Mouse (Mus musculus) MEL (cell line): ENCODE data around the gene Prr5. TPM values are rescaled to one million over a fixed set of nuclear protein-coding genes. Genes with fewer than 3 reads are reported as not detected.

Experiments used
- DNase-seq: peaks from one replicate; pipeline ENCODE4 v3.0.0; 2011; ENCODE audit warnings: low read depth, low spot score
- H3K27ac ChIP-seq: 2 replicates; pipeline ENCODE4 v1.5.1; 2012; ENCODE audit warnings: low read depth, mild to moderate bottlenecking, control low read depth, low read length, moderate library complexity; ENCODE audit not compliant: control insufficient read depth
- H3K27me3 ChIP-seq, 2 experiments: fragments of 150-350 bp in 1 of 2; sonication (generic) in 1 of 2; 2 replicates each; pipeline ENCODE4 v1.6.1; 2012; ENCODE audit warnings: low read length in 2 of 2, mild to moderate bottlenecking in 2 of 2, improper control_type of control experiment in 1 of 2, moderate library complexity in 1 of 2; ENCODE audit not compliant: insufficient read depth in 2 of 2, control insufficient read depth in 1 of 2
- H3K36me3 ChIP-seq, 2 experiments: 2 replicates each; pipeline ENCODE4 v1.6.1; 2012 to 2014; ENCODE audit warnings: low read length in 2 of 2, improper control_type of control experiment in 1 of 2, inconsistent platforms in 1 of 2, mild to moderate bottlenecking in 1 of 2; ENCODE audit not compliant: insufficient read depth in 2 of 2, control insufficient read depth in 1 of 2
- H3K4me1 ChIP-seq, 2 experiments: fragments of 150-350 bp in 1 of 2; sonication (generic) in 1 of 2; 2 replicates each; pipeline ENCODE4 v1.6.1; 2012; ENCODE audit warnings: low read length in 2 of 2, improper control_type of control experiment in 1 of 2, mild to moderate bottlenecking in 1 of 2; ENCODE audit not compliant: insufficient read depth in 2 of 2, control insufficient read depth in 1 of 2
- H3K4me3 ChIP-seq, 2 experiments: fragments of 150-350 bp in 1 of 2; sonication (generic) in 1 of 2; 2 replicates each; pipeline ENCODE4 v1.5.1; 2012; ENCODE audit warnings: low read depth in 2 of 2, low read length in 2 of 2, mild to moderate bottlenecking in 2 of 2, moderate library complexity in 2 of 2, control low read depth in 1 of 2, improper control_type of control experiment in 1 of 2; ENCODE audit not compliant: control insufficient read depth in 1 of 2, insufficient read depth in 1 of 2
- H3K79me2 ChIP-seq: 2 replicates; pipeline ENCODE4 v1.6.1; 2012; ENCODE audit warnings: mild to moderate bottlenecking, low read length, moderate library complexity; ENCODE audit not compliant: control insufficient read depth, poor library complexity, insufficient read depth
- H3K9ac ChIP-seq: 2 replicates; pipeline ENCODE4 v1.6.1; 2012; ENCODE audit warnings: low read depth, mild to moderate bottlenecking, control low read depth, low read length, moderate library complexity; ENCODE audit not compliant: control insufficient read depth, poor library complexity, severe bottlenecking
- H3K9me3 ChIP-seq: fragments of 150-350 bp; sonication (generic); replicated peaks from 2 replicates; pipeline ENCODE4 v1.6.1; 2012; ENCODE audit warnings: mild to moderate bottlenecking, low read length, improper control_type of control experiment, moderate library complexity; ENCODE audit not compliant: insufficient read depth
- BHLHE40 ChIP-seq: IDR thresholded peaks from 2 replicates; pipeline ENCODE4 v1.6.1; 2012; ENCODE audit warnings: low read depth, mild to moderate bottlenecking, inconsistent platforms, low read length, improper control_type of control experiment, borderline replicate concordance
- CHD1 ChIP-seq: IDR thresholded peaks from 2 replicates; pipeline ENCODE4 v1.6.1; 2012; ENCODE audit warnings: low read depth, mild to moderate bottlenecking, inconsistent platforms, low read length, improper control_type of control experiment
- EP300 ChIP-seq, 2 experiments: IDR thresholded peaks; 2 replicates each; pipeline ENCODE4 v1.6.1; 2011; ENCODE audit warnings: improper control_type of control experiment in 2 of 2, low read length in 2 of 2, low read depth in 1 of 2, mild to moderate bottlenecking in 1 of 2
- GABPA ChIP-seq: IDR thresholded peaks from 2 replicates; pipeline ENCODE4 v1.6.1; 2012; ENCODE audit warnings: low read depth, mild to moderate bottlenecking, inconsistent platforms, low read length, improper control_type of control experiment, moderate library complexity
- GATA1 ChIP-seq: IDR thresholded peaks from 2 replicates; pipeline ENCODE4 v1.6.1; 2011; ENCODE audit warnings: low read depth, low read length, improper control_type of control experiment
- MAZ ChIP-seq: IDR thresholded peaks from 2 replicates; pipeline ENCODE4 v1.6.1; 2012; ENCODE audit warnings: low read depth, mild to moderate bottlenecking, inconsistent platforms, low read length, improper control_type of control experiment
- MXI1 ChIP-seq: IDR thresholded peaks from 2 replicates; pipeline ENCODE4 v1.6.1; 2011; ENCODE audit warnings: mild to moderate bottlenecking, low read depth, low read length, improper control_type of control experiment
- POLR2A ChIP-seq, 2 experiments: IDR thresholded peaks; 2 replicates each; pipeline ENCODE4 v1.6.1; 2011 to 2012; ENCODE audit warnings: low read length in 2 of 2, mild to moderate bottlenecking in 2 of 2, control low read depth in 1 of 2, improper control_type of control experiment in 1 of 2, low read depth in 1 of 2, moderate library complexity in 1 of 2; ENCODE audit not compliant: control insufficient read depth in 1 of 2, insufficient read depth in 1 of 2, poor library complexity in 1 of 2
- RAD21 ChIP-seq: IDR thresholded peaks from 2 replicates; pipeline ENCODE4 v1.6.1; 2011; ENCODE audit warnings: mild to moderate bottlenecking, low read depth, low read length, improper control_type of control experiment
- SIN3A ChIP-seq: IDR thresholded peaks from 2 replicates; pipeline ENCODE4 v1.6.1; 2012; ENCODE audit warnings: low read length, improper control_type of control experiment, inconsistent platforms
- SMC3 ChIP-seq: IDR thresholded peaks from 2 replicates; pipeline ENCODE4 v1.6.1; 2011; ENCODE audit warnings: low read depth, low read length, improper control_type of control experiment
- TAL1 ChIP-seq: IDR thresholded peaks from 2 replicates; pipeline ENCODE4 v1.6.1; 2012; ENCODE audit warnings: mild to moderate bottlenecking, inconsistent platforms, low read length, moderate library complexity, mixed read lengths
- TBP ChIP-seq: IDR thresholded peaks from 2 replicates; pipeline ENCODE4 v1.8.0; 2011; ENCODE audit warnings: low read depth, low read length, improper control_type of control experiment
- USF2 ChIP-seq, 2 experiments: IDR thresholded peaks; 2 replicates each; pipeline ENCODE4 v1.6.1; 2011 to 2012; ENCODE audit warnings: improper control_type of control experiment in 2 of 2, low read length in 2 of 2, borderline replicate concordance in 1 of 2, inconsistent platforms in 1 of 2, low read depth in 1 of 2, mild to moderate bottlenecking in 1 of 2; ENCODE audit not compliant: insufficient read depth in 1 of 2
- ZC3H11A ChIP-seq: IDR thresholded peaks from 2 replicates; pipeline ENCODE4 v1.6.1; 2012; ENCODE audit warnings: low read depth, mild to moderate bottlenecking, inconsistent platforms, low read length, improper control_type of control experiment
- polyA plus RNA-seq, 2 experiments: library from polyadenylated mRNA; stranded (reverse) in 1 of 2; unstranded in 1 of 2; fragments of >175 nt in 1 of 2; fragments of >200 nt in 1 of 2; gene quantifications; 2 replicates each; pipeline versions ENCODE4 v1.2.1 to v1.2.4; 2012; ENCODE audit warnings: low replicate concordance in 2 of 2, low read depth in 1 of 2; ENCODE audit not compliant: insufficient read length in 2 of 2, insufficient read depth in 1 of 2, missing spikeins in 1 of 2
- total RNA-seq: library from RNA; depleted of rRNA; stranded (reverse); fragments of 300-350 nt; gene quantifications from 2 replicates; pipeline ENCODE4 v1.2.3, GENCODE M21; 2012

The Prr5 gene
- total and polyA plus RNA-seq, 3 experiments, result not detected

DNA sequence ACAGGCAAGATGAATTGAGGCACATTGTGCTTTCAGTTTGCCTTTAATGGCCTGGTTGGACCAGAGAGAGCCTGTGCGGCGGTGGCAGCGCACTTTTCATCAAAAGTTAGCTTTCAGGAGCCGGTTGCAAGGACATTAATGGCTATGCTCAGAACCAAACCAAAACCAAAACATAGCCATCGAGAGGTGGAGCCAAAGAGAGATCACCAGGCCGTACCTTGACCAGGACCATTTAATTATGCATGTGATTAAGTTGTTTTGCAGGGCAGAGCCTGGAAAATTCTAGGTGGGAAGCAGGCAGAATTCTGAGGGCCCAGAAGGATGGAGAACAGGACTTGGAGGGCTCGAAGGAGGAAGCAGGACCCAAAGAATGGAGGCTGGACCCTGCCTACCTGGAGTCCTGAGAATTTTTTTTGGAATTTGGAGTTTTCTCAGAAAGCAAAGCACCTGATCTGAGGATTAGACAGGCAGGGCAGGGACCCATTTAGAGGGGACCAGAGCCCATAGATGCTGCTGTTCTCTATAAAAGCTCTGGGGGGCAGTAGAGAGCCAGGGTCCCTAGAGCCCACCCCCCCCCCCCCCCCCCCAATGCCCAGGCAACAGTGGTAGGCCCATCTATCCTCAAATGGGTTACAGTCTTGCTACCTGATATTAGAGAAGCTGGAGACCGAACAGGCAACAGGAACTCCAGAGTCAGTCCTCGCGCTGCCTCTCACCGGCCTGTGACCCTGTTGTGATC, 5.1 kb downstream of the Prr5 start (continued):
- no peak for TF ChIP-seq ZC3H11A

DNA sequence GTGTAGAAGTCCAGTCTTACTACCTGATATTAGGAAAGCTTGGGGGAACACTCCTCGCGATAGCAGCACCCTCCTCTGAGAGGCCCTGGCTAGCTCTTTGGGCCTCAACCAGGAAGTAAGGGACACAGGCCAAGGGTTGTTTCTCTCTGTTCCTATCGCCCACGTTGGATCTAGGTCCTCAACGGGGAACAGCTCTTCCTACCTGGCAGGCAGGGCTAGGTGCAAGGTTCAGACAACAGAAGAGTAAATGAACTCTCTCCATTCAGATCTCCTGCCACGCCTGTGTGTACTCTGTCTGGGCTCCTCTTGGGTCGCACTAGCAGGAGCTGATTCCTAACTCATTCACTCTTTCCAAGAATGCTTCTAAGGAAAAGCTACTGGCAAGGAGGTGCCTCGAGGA, 5.9 kb downstream of the Prr5 start:
- TF ChIP-seq USF2 (IDR thresholded peaks at IDR 0.05; ENCODE audit: borderline replicate concordance in 1 of 2, insufficient read depth in 1 of 2, low read depth in 1 of 2, low read length in 2 of 2), result no peak
- TF ChIP-seq BHLHE40, result no peak
- TF ChIP-seq GATA1, result no peak
- no peak for TF ChIP-seq EP300 (IDR thresholded peaks at IDR 0.05; ENCODE audit: low read depth in 1 of 2, low read length in 2 of 2)
- no peak for TF ChIP-seq TAL1
- TF ChIP-seq MXI1, result no peak
- no peak for TF ChIP-seq MAZ
- no peak for TF ChIP-seq RAD21
- no peak for TF ChIP-seq GABPA
- TF ChIP-seq CHD1, result no peak
- no peak for TF ChIP-seq SMC3
- no peak for TF ChIP-seq SIN3A
- no peak for TF ChIP-seq TBP
- Histone ChIP-seq H3K79me2 (no peaks in the 10 kb centered on the region), H3K9me3 (no peaks in the 10 kb centered on the region), H3K4me1 (no peaks in the 10 kb centered on the region), H3K4me3 (no peak overlapping the region), H3K27me3 (no peaks in the 10 kb centered on the region), H3K36me3 (no peaks in the 10 kb centered on the region), H3K27ac (no peak overlapping the region), H3K9ac (no peak overlapping the region)
- DNase-seq, result no peak

DNA sequence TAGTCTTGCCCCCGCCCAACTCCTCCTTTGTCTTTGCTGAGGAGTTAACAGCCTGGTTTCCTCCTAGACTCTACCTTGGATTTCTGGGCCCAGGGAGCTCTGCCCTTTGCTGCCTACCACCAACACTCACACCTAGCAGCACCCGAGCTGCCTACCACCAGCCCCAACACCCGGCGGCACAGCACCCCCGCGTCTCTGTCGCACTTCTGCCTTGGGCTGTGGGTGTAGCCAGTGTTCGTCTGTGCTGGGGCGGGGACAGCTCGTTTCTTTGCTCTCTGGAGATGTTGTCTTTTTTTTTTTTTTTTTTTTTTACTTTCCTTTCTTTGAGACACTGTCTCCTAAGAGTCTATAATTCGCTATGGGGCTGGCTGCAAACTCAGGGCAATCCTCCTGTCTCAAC, 8.5 kb downstream of the Prr5 start:
- no peak overlapping the region for H3K27ac ChIP-seq
- no peak for DNase-seq
- H3K9ac ChIP-seq, result no peak overlapping the region
- no peaks in the 10 kb centered on the region for H3K36me3 ChIP-seq
- TF ChIP-seq POLR2A (IDR thresholded peaks at IDR 0.05; ENCODE audit: control insufficient read depth in 1 of 2, insufficient read depth in 1 of 2, low read depth in 1 of 2, low read length in 2 of 2, poor library complexity in 1 of 2) (no peak), MXI1 (no peak)
- TF ChIP-seq, all 39 proteins: peak for 0
- H3K9me3 ChIP-seq, result no peaks in the 10 kb centered on the region
- no peak overlapping the region for H3K4me3 ChIP-seq
- H3K4me1 ChIP-seq, result no peaks in the 10 kb centered on the region
- no peaks in the 10 kb centered on the region for H3K27me3 ChIP-seq
- H3K79me2 ChIP-seq, result no peaks in the 10 kb centered on the region
